ENCODE assay signal across 8 mouse cellular contexts in genomic region chr19:5087884-5088728, GRCm38 (mm10). TPM values are rescaled to one million over a fixed set of nuclear protein-coding genes. Genes with fewer than 3 reads are reported as not detected.
DNase-seq lines count a peak whose midpoint lies in the region; ATAC-seq lines count a peak whose summit lies in the region.

Gene Yif1a, plus strand, starts transcription at chr19:5088538.

- H3K4me1 ChIP-seq in heart, embryonic 14.5 days (ENCODE audit: control insufficient read depth in 2 of 2, insufficient read depth in 2 of 2, low read length in 2 of 2): peaks cover 15 to 20% of the 10 kb centered on the region in 2 experiments
- H3K4me1 ChIP-seq in liver, embryonic 13.5 days (replicated peaks): peaks cover 34% of the 10 kb centered on the region
- peaks cover 20% of the 10 kb centered on the region for H3K4me1 ChIP-seq in stomach, embryonic 16.5 days (ENCODE audit: control insufficient read depth, insufficient read depth, low read length)

- under 1% methylated on average over 58 of the region's 58 CpGs for WGBS in heart, embryonic 14.5 days
- WGBS in liver, embryonic 13.5 days (ENCODE audit: insufficient replicate concordance): under 1% methylated on average over 58 of the region's 58 CpGs
- WGBS in stomach, embryonic 16.5 days: under 1% methylated on average over 58 of the region's 58 CpGs

- H3K27ac ChIP-seq in heart, embryonic 14.5 days (replicated peaks in 1 of 2; ENCODE audit: control insufficient read depth in 1 of 2, insufficient read depth in 1 of 2, low read depth in 2 of 2, low read length in 2 of 2): peak within 1 kb of the TSS; percentile 53 to 75
- H3K27ac ChIP-seq in liver, embryonic 13.5 days: peak within 1 kb of the TSS; percentile 84
- peak within 1 kb of the TSS; percentile 87 for H3K27ac ChIP-seq in stomach, embryonic 16.5 days (ENCODE audit: low read length)

- H3K9me3 ChIP-seq in heart, embryonic 14.5 days (ENCODE audit: control insufficient read depth, low read length): no peaks in the 10 kb centered on the region
- H3K9me3 ChIP-seq in liver, embryonic 13.5 days (replicated peaks): no peaks in the 10 kb centered on the region
- no peaks in the 10 kb centered on the region for H3K9me3 ChIP-seq in stomach, embryonic 16.5 days (replicated peaks; ENCODE audit: control insufficient read depth, low read length)

- H3K4me2 ChIP-seq in heart, embryonic 14.5 days (ENCODE audit: low read length): peak within 1 kb of the TSS; percentile 74
- peak within 1 kb of the TSS; percentile 82 for H3K4me2 ChIP-seq in liver, embryonic 13.5 days
- peak within 1 kb of the TSS; percentile 91 for H3K4me2 ChIP-seq in stomach, embryonic 16.5 days (ENCODE audit: low read depth, low read length)

- H3K27me3 ChIP-seq in heart, embryonic 14.5 days (ENCODE audit: control insufficient read depth, insufficient read depth, low read length): peaks cover 33% of the 10 kb centered on the region
- peaks cover 44% of the 10 kb centered on the region for H3K27me3 ChIP-seq in liver, embryonic 13.5 days
- H3K27me3 ChIP-seq in stomach, embryonic 16.5 days (ENCODE audit: control insufficient read depth, insufficient read depth, low read length): peaks cover 31% of the 10 kb centered on the region

- DNase-seq in c-Kit-negative CD71-positive TER-119-positive erythroid progenitor cells, embryonic 14.5 days (ENCODE audit: low read depth, low spot score): peak; percentile 92
- peak; percentile 98 for DNase-seq in fibroblast of lung, adult 2 months (ENCODE audit: low read depth)
- DNase-seq in kidney, postnatal 14 days: peak; percentile 98
- peak; percentile 90 for DNase-seq in liver, embryonic 13.5 days
- peak; percentile 95 for DNase-seq in neural tube, embryonic 10.5 days (ENCODE audit: extremely low spot score, low spot score)

- peak within 1 kb of the TSS; percentile 67 to 78 for H3K4me3 ChIP-seq in heart, embryonic 14.5 days (ENCODE audit: control insufficient read depth in 1 of 2, insufficient read depth in 1 of 2, low read depth in 1 of 2, low read length in 2 of 2)
- H3K4me3 ChIP-seq in liver, embryonic 13.5 days (replicated peaks): peak within 1 kb of the TSS; percentile 77
- peak within 1 kb of the TSS; percentile 90 for H3K4me3 ChIP-seq in stomach, embryonic 16.5 days (replicated peaks; ENCODE audit: low read length)

- peak within 1 kb of the TSS; percentile 85 for H3K9ac ChIP-seq in heart, embryonic 14.5 days (ENCODE audit: low read length)
- peak within 1 kb of the TSS; percentile 77 for H3K9ac ChIP-seq in liver, embryonic 13.5 days
- H3K9ac ChIP-seq in stomach, embryonic 16.5 days (ENCODE audit: low read length): peak within 1 kb of the TSS; percentile 88

- peaks cover 37% of the 10 kb centered on the region for H3K36me3 ChIP-seq in heart, embryonic 14.5 days (ENCODE audit: control insufficient read depth, insufficient read depth, low read length)
- H3K36me3 ChIP-seq in liver, embryonic 13.5 days: peaks cover 30% of the 10 kb centered on the region
- H3K36me3 ChIP-seq in stomach, embryonic 16.5 days (ENCODE audit: control insufficient read depth, insufficient read depth, low read length): no peaks in the 10 kb centered on the region

- peak; percentile 93 for ATAC-seq in CD4-positive, CD25-positive, alpha-beta regulatory T cell, adult 4 months
- ATAC-seq in heart, embryonic 14.5 days (ENCODE audit: insufficient number of reproducible peaks, insufficient read depth, low FRiP score, low read depth): peak; percentile 87
- ATAC-seq in liver, embryonic 13.5 days (ENCODE audit: low read depth): peak; percentile 92
- peak; percentile 92 for ATAC-seq in stomach, embryonic 16.5 days (ENCODE audit: insufficient read depth, low FRiP score)

RNA-seq across cellular contexts. Expression of gene Yif1a, which starts in this region (rescaled TPM):
- 10 to 100 TPM; 58.1 to 67.8 TPM for polyA plus RNA-seq in CD4-positive, CD25-positive, alpha-beta regulatory T cell, adult 4 months (2017; shearing (Covaris generic))
- polyA plus RNA-seq in heart, embryonic 14.5 days (2014; fragmentation: Nextera tagmentation; extraction: Ambion mirVana): 112 and 122 TPM in 2 replicates
- 45.5 and 46.6 TPM in 2 replicates for polyA plus RNA-seq in liver, embryonic 13.5 days (2015; fragmentation: Nextera tagmentation; extraction: Ambion mirVana)
- 110 and 123 TPM in 2 replicates for polyA plus RNA-seq in stomach, embryonic 16.5 days (2015; fragmentation: Nextera tagmentation; extraction: Ambion mirVana)

Comparison
In these comparisons a context has a peak if more than half of its experiments do, and no peak if none do; other contexts are left out.
1. Peak in every context shown above with its lines: DNase-seq, ATAC-seq, H3K4me3 ChIP-seq and H3K27ac ChIP-seq.